Mouse (Mus musculus): ENCODE results near the gene Tmem200b. TPM values are rescaled to one million over a fixed set of nuclear protein-coding genes. Genes with fewer than 3 reads are reported as not detected.

Gene Tmem200b
- polyA plus RNA-seq, 1 experiment from 2014 or later = 0.60 TPM

DNA sequence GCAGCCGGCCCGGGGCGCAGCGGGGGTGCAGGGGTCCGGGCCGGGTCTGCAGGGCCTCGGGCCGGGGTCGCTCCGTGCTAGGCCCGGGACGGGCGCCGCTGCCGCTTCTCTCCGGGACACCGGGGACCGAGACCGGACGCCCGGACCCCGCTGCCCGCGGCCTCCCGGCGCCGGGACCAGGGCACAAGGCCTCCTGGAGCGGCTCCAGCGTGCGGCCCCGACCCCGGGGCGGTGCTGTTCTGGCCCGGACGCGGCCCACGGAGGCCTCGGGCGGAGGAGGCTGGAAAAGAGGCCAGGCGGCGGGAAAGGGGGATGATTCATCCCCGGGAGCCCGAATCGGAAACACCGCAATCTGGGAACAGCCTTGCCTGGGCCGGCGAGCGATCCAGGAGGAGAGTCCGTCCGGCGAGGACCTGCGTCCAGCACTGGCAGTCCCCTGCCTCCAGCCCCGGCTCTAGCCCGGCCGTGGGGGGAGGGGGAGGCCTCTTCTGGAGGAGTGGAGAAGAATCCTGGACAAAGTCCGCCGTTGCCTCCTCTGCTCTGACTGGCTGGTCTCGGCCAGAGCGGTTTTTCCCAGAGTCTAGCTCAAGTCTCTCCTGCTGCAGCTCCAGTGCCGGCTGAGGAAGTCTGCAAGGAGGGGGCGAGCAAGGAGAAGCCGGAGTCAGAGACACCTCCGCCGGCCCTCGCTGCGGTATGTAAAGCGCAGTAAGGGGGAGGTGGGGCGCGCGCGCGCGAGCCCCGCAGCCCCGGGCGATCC, 798 bp upstream of the Tmem200b start:
- peak overlapping the region; percentile 37 for H3K9ac ChIP-seq (ENCODE audit: low read depth, low read length)
- peak overlapping the region; percentile 85 for H3K4me2 ChIP-seq (replicated peaks; ENCODE audit: low read depth, low read length)
- DNase-seq (ENCODE audit: low spot score) (peak; percentile 73), ATAC-seq (ENCODE audit: low FRiP score) (0 out of 2 replicates have a peak, but pooled peaks have one; percentile 32)
- H3K36me3 ChIP-seq (ENCODE audit: control insufficient read depth, insufficient read depth, low read length) = 0 out of 2 replicates have a peak, but pooled peaks cover 4% of the 10 kb centered on the region
- peak overlapping the region; percentile 42 for H3K4me3 ChIP-seq (ENCODE audit: low read depth, low read length)
- H3K4me1 ChIP-seq (replicated peaks; ENCODE audit: control insufficient read depth, insufficient read depth, low read length) = peaks cover 24% of the 10 kb centered on the region
- WGBS = under 1% methylated on average over 57 of the region's 76 CpGs
- H3K27ac ChIP-seq (ENCODE audit: low read depth, low read length) = no peak overlapping the region
- H3K9me3 ChIP-seq (ENCODE audit: control insufficient read depth, low read length) = no peaks in the 10 kb centered on the region
- peaks cover 79% of the 10 kb centered on the region for H3K27me3 ChIP-seq (ENCODE audit: control insufficient read depth, insufficient read depth, low read length)

DNA sequence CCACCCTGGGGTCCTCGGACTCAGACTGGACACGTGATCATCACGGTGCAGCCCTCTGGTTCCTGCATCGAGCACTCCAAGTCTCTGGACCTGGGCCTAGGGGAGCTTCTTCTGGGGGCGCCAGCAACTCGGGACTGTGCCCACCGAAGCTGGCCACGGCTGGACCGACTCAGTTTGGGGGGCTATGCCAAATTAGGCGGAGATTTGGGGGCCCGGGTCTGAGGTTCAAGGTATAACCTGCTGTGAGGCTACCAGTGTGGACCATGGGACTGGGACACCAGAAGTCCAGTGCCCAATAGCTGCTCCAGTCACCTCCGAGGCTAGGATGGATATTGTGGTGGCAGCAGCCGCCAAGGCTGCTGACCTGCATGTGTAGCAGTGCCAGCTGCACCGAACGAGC, 833 bp downstream of the Tmem200b start:
- peak overlapping the region; percentile 49; the same call in 1 of the 2 replicates for H3K9ac ChIP-seq (ENCODE audit: low read depth, low read length)
- peaks cover 4% of the 10 kb centered on the region; the same call in 1 of the 2 replicates for H3K36me3 ChIP-seq (ENCODE audit: control insufficient read depth, insufficient read depth, low read length)
- peak overlapping the region; percentile 85 for H3K4me2 ChIP-seq (replicated peaks; ENCODE audit: low read depth, low read length)
- no peak overlapping the region for H3K27ac ChIP-seq (ENCODE audit: low read depth, low read length)
- no peak for DNase-seq (ENCODE audit: low spot score)
- peaks cover 64% of the 10 kb centered on the region for H3K27me3 ChIP-seq (ENCODE audit: control insufficient read depth, insufficient read depth, low read length)
- peak overlapping the region; percentile 42 for H3K4me3 ChIP-seq (ENCODE audit: low read depth, low read length)
- peaks cover 22% of the 10 kb centered on the region for H3K4me1 ChIP-seq (replicated peaks; ENCODE audit: control insufficient read depth, insufficient read depth, low read length)
- ATAC-seq (ENCODE audit: low FRiP score) = peak; percentile 18; the same call in 1 of the 2 replicates
- H3K9me3 ChIP-seq (ENCODE audit: control insufficient read depth, low read length) = no peaks in the 10 kb centered on the region
- WGBS = 57% methylated on average over 15 of the region's 15 CpGs

DNA sequence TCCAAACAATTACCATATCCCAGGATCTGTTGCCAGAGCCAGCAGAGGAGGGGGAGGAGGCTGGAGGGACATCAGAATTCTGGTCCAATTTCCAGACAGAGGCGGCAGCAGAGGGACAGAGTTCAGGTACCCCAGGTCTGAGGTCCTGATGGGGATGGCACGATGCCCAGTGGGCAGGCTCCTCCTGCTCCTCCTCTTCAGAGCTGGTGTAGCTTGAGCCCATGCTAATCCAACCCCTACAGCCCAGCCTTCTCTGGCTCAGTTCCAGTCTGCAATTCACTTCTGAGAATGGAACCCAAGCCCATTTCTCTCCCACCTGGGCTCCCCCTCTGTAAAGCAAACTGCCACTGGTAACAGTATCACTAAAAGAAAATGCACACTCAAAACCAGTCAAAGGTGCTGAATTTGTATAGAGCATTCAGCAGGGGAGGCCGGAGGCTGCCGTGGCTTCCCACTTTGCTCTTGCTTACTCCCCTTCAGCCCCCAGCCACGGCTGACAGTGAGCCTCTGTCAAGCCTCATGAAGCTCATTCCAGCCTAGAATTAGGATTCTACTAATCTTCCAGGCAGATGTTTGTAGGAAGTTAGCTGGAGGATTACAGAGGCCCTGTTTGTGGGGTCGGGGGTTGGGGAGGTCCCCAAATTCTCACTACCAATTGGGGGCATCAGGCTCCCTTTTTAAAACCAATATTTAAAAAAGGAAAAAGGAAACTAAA, 2.7 kb downstream of the Tmem200b start:
- peaks cover 7% of the 10 kb centered on the region for H3K36me3 ChIP-seq (ENCODE audit: control insufficient read depth, insufficient read depth, low read length)
- 83% methylated on average over 6 of the region's 6 CpGs for WGBS
- H3K9me3 ChIP-seq (ENCODE audit: control insufficient read depth, low read length) = no peaks in the 10 kb centered on the region
- no peak overlapping the region for H3K4me2 ChIP-seq (replicated peaks; ENCODE audit: low read depth, low read length)
- H3K27ac ChIP-seq (ENCODE audit: low read depth, low read length) = no peak overlapping the region
- peaks cover 17% of the 10 kb centered on the region for H3K4me1 ChIP-seq (replicated peaks; ENCODE audit: control insufficient read depth, insufficient read depth, low read length)
- peaks cover 50% of the 10 kb centered on the region for H3K27me3 ChIP-seq (ENCODE audit: control insufficient read depth, insufficient read depth, low read length)
- ATAC-seq (ENCODE audit: low FRiP score) (no peak), DNase-seq (ENCODE audit: low spot score) (no peak)
- H3K4me3 ChIP-seq (ENCODE audit: low read depth, low read length) = no peak overlapping the region
- H3K9ac ChIP-seq (ENCODE audit: low read depth, low read length) = no peak overlapping the region

DNA sequence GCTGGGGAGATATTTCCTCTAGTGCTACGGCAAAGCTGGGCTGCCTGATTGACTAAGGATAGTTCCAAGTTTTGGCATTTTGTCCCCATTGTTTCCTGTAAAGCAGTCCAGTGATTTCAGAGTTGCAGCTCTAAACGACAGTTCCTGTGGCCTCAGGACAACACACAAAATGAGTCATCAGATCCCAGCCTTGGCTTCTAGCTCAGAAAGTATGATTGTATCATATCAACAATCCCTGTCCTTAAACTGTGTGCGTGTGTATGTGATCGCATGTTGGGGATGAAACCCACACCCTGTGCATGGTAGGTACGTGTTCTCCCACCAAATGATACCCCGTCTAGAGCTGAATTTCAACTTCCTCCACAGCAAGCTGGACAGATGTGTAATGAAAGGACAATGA, 7.6 kb downstream of the Tmem200b start:
- H3K27me3 ChIP-seq (ENCODE audit: control insufficient read depth, insufficient read depth, low read length) = peaks cover under 1% of the 10 kb centered on the region; the same call in 1 of the 2 replicates
- no peak overlapping the region for H3K4me2 ChIP-seq (replicated peaks; ENCODE audit: low read depth, low read length)
- ATAC-seq (ENCODE audit: low FRiP score) = no peak
- H3K4me1 ChIP-seq (replicated peaks; ENCODE audit: control insufficient read depth, insufficient read depth, low read length) = no peaks in the 10 kb centered on the region; the same call in 1 of the 2 replicates
- peaks cover 8% of the 10 kb centered on the region for H3K36me3 ChIP-seq (ENCODE audit: control insufficient read depth, insufficient read depth, low read length)
- 93% methylated on average over 6 of the region's 6 CpGs for WGBS
- no peak overlapping the region for H3K4me3 ChIP-seq (ENCODE audit: low read depth, low read length)
- H3K27ac ChIP-seq (ENCODE audit: low read depth, low read length) = no peak overlapping the region
- DNase-seq (ENCODE audit: low spot score) = no peak
- no peaks in the 10 kb centered on the region for H3K9me3 ChIP-seq (ENCODE audit: control insufficient read depth, low read length)
- no peak overlapping the region for H3K9ac ChIP-seq (ENCODE audit: low read depth, low read length)

DNA sequence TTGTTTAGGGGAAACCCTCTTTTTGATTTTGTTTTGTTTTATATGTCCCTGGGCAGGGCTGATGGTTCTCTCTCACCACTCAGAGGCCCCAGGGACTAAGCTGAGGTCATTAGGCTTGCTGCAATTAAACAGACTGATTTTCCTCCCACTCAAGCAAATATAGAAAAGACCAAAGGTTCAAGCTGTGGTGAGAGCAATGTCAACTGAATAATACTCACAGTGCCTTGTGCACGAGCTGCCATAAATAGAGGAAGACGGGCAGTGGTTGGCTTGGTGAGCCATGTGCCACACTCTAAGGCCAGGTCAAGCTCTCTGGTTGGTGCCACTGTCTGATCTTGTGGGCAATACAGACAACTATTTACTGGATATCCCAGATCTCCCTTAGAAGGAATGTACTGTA, 17.9 kb downstream of the Tmem200b start:
- no peak overlapping the region for H3K4me2 ChIP-seq (replicated peaks; ENCODE audit: low read depth, low read length)
- no peaks in the 10 kb centered on the region for H3K27me3 ChIP-seq (ENCODE audit: control insufficient read depth, insufficient read depth, low read length)
- DNase-seq (ENCODE audit: low spot score) = no peak
- WGBS = 86% methylated on average over 2 of the region's 2 CpGs
- H3K4me3 ChIP-seq (ENCODE audit: low read depth, low read length) = no peak overlapping the region
- H3K9ac ChIP-seq (ENCODE audit: low read depth, low read length) = no peak overlapping the region
- H3K9me3 ChIP-seq (ENCODE audit: control insufficient read depth, low read length) = no peaks in the 10 kb centered on the region
- H3K36me3 ChIP-seq (ENCODE audit: control insufficient read depth, insufficient read depth, low read length) = no peaks in the 10 kb centered on the region
- no peak overlapping the region for H3K27ac ChIP-seq (ENCODE audit: low read depth, low read length)
- H3K4me1 ChIP-seq (replicated peaks; ENCODE audit: control insufficient read depth, insufficient read depth, low read length) = no peaks in the 10 kb centered on the region
- ATAC-seq (ENCODE audit: low FRiP score) = no peak

DNA sequence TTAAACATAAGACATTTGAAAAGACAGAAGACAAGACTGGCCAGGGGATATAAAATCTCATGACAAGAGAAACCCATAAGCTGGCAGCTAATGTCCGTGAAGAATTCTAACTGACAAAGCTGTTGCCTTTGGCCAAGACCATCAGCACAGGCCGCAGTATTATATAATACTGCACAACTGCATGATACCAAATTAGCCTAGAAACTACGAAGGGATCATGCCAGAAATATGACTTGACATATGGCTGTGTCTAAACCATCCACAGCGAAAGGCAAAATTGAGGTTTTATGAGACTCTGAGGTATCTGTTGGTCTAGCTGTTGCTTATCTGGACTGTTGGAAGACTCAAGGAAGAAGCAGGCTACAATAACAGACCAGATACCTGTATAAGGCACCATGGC, 19.3 kb downstream of the Tmem200b start:
- Histone ChIP-seq H3K4me1 (replicated peaks; ENCODE audit: control insufficient read depth, insufficient read depth, low read length) (no peaks in the 10 kb centered on the region), H3K4me3 (ENCODE audit: low read depth, low read length) (no peak overlapping the region), H3K9me3 (ENCODE audit: control insufficient read depth, low read length) (no peaks in the 10 kb centered on the region), H3K4me2 (replicated peaks; ENCODE audit: low read depth, low read length) (no peak overlapping the region), H3K9ac (ENCODE audit: low read depth, low read length) (no peak overlapping the region), H3K36me3 (ENCODE audit: control insufficient read depth, insufficient read depth, low read length) (no peaks in the 10 kb centered on the region), H3K27me3 (ENCODE audit: control insufficient read depth, insufficient read depth, low read length) (no peaks in the 10 kb centered on the region), H3K27ac (ENCODE audit: low read depth, low read length) (no peak overlapping the region)
- no peak for DNase-seq (ENCODE audit: low spot score)
- 97% methylated on average over 4 of the region's 4 CpGs for WGBS
- ATAC-seq (ENCODE audit: low FRiP score) = no peak

DNA sequence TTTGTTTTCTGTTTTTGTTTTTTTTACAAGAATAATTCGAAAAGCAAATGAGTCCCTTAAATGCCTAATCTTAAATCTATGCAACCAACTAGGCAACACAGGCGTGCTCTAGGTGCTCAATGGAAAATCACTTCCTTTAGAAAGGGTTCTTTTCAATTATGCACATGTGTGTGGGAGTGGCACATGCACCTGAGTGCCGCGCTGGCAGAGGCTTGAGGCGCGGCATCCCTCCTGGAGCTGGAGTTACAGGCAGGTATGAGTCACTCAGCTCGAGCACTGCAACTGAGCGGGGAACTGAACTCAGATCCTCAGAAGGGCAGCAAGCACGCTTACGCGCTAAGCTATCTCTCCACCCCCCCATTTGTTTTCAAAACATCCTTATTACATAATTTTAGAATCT, 26.3 kb downstream of the Tmem200b start:
- H3K4me1 ChIP-seq (replicated peaks; ENCODE audit: control insufficient read depth, insufficient read depth, low read length) = no peaks in the 10 kb centered on the region; the same call in 1 of the 2 replicates
- DNase-seq (ENCODE audit: low spot score) (no peak), ATAC-seq (ENCODE audit: low FRiP score) (no peak)
- no peaks in the 10 kb centered on the region for H3K27me3 ChIP-seq (ENCODE audit: control insufficient read depth, insufficient read depth, low read length)
- H3K36me3 ChIP-seq (ENCODE audit: control insufficient read depth, insufficient read depth, low read length) = no peaks in the 10 kb centered on the region
- no peaks in the 10 kb centered on the region for H3K9me3 ChIP-seq (ENCODE audit: control insufficient read depth, low read length)
- 89% methylated on average over 11 of the region's 11 CpGs for WGBS
- no peak overlapping the region for H3K9ac ChIP-seq (ENCODE audit: low read depth, low read length)
- H3K4me2 ChIP-seq (replicated peaks; ENCODE audit: low read depth, low read length) = no peak overlapping the region
- H3K27ac ChIP-seq (ENCODE audit: low read depth, low read length) = no peak overlapping the region
- H3K4me3 ChIP-seq (ENCODE audit: low read depth, low read length) = no peak overlapping the region

DNA sequence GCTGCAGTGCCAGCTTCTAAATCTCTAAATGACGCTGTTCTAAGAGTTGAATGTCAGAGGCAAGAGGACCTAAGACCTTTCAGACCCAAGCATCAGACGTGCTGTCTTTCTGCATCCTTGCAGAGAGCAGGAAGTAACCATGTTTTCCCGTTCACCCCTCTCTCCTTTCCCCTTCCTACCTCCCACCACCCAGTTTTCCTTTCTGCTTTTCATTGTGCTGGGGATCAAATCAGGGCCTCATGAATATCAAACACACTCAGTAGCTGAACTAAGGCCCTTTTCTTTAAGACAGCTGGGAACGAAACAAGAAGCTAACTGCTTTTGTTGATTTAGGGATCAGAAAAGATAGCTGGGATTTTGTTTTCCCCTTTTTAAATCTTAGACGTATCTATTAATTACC, 28.3 kb downstream of the Tmem200b start:
- Histone ChIP-seq H3K4me2 (replicated peaks; ENCODE audit: low read depth, low read length) (no peak overlapping the region), H3K9me3 (ENCODE audit: control insufficient read depth, low read length) (no peaks in the 10 kb centered on the region), H3K27ac (ENCODE audit: low read depth, low read length) (no peak overlapping the region), H3K36me3 (ENCODE audit: control insufficient read depth, insufficient read depth, low read length) (no peaks in the 10 kb centered on the region), H3K4me1 (replicated peaks; ENCODE audit: control insufficient read depth, insufficient read depth, low read length) (no peaks in the 10 kb centered on the region; the same call in 1 of the 2 replicates), H3K27me3 (ENCODE audit: control insufficient read depth, insufficient read depth, low read length) (no peaks in the 10 kb centered on the region), H3K4me3 (ENCODE audit: low read depth, low read length) (no peak overlapping the region), H3K9ac (ENCODE audit: low read depth, low read length) (no peak overlapping the region)
- 45% methylated on average over 5 of the region's 5 CpGs for WGBS
- no peak for DNase-seq (ENCODE audit: low spot score)
- ATAC-seq (ENCODE audit: low FRiP score) = no peak

All from hindbrain, embryonic 11.5 days (tissue).